Mouse (Mus musculus): ENCODE measurements around the gene Vmn1r221.
"Not testable (repeated sequence)": the region's sequence is repeated elsewhere in the genome, so short reads cannot be mapped to it uniquely, and the experiment has no call there.

The Vmn1r221 gene

DNA sequence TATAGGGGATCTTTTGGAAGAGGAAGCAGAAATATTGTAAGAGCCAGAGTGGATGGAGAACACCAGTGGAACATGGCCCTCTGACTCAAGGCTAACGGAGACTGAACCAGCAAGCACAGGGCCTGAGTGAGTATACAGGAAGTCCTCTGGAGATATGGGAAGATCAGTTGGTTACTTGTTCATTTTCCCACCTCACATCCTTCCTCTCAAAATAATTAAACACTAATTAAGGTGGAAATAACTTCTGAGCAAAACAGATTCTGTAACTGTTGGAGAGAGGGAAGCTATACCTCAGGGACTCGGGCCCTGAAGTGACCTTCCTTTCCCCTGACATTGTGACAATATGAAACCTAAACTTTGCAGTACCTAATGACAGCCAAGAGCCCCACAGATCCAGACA is at the start of gene Vmn1r221:
Gene Vmn1r221, plus strand, starts transcription at position 301 of the 400 bp plus-strand sequence.
- DNase-seq: not testable (repeated sequence)

DNA sequence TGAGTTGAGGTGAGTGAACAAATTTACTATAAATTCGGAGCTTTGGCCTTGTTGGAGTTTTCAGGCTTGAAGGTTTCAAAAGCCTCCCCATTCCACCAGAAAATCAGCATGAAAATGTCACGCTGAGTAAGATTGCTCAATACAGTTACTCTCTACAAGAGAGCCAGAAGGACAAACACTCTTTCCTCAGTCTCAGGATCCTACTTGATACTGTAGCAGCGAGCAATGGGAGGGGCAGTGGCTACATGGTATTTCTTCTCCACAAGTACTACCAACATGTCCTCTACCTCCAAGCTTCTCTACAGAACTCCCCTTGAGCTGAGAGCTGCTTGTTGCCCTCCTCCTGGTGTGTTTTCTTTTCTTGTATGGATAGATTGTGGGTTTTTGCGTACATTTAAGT is 47.5 kb upstream of the Vmn1r221 start:
- DNase-seq: not testable (repeated sequence)

DNA sequence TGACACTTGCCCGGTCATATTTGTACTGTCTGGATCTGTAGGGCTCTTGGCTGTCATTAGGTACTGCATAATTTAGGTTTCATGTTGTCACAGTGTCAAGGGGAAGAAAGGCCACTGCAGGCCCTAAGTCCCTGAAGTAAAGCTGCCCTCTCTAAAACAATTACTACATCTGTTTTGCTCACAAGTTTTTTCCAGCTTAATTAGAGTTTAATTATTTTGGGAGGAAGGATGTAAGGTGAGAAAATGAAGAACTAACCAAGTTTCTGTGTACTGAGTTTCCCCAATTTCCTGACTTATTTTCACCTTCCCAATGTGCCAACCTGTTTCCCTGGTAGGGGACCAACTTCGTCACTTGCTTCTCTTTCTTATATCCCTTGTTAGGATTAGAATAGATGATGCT is 26.1 kb upstream of the Vmn1r221 start, which contains the start of gene Vmn1r220:
Gene Vmn1r220, minus strand, starts transcription at position 101 of the 400 bp plus-strand sequence.
- DNase-seq: no peak

DNA sequence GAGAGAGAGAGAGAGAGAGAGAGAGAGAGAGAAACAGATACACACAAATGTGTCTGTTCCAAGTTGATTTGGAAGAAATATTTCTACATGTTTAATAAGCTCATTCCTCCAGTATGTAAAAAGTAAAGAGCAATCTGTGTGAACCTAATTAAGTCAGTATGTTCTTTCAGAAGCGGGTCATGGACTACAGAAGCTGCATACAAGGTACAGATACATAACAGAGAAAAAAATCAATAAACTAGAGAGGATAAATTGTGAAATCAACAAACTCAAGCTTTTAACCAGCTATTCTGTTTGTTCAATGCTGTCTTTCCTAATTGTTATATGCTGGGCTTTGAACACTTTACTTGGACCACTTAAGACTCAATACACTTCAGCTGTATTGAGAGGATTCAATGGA is 10.0 kb upstream of the Vmn1r221 start:
- DNase-seq: not testable (repeated sequence)

DNA sequence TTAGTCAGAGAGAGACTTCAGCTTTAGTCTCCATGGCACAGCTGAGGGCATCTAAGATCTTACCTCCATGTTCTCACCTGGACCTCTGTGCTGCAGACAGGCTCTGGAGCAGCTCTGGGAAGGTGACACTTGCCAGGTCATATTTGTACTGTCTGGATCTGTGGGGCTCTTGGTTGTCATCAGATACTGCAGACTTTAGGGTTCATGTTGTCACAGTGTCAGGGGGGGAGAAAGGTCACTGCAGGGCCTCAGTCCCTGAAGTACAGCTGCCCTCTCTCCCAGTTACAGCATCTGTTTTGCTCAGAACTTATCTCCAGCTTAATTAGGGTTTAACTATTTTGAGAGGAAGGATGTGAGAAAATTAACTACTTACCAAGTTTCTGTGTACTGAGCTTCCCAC is 21.9 kb downstream of the Vmn1r221 start, which contains the start of gene Vmn1r222:
Gene Vmn1r222, minus strand, starts transcription at position 101 of the 400 bp plus-strand sequence.
- not testable (repeated sequence) for DNase-seq

DNA sequence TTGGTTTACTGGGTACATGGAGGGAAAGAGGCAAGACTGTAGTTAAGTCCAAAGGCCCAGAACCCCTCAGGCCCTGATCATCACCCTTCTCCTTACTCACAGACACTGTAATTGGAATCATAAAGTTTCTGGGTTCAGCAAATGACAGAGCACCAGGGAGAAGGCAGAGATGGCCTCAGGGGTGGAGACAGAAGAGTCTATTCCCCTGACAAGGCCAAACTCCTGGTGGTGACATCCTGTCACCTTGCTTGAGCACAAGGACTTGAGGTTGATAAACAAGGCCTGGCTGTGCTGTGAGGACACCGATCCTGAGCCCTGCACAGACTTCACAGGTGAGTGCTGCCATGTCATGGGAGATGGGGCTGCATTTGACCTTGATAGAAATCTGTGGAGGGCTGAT is 32.9 kb downstream of the Vmn1r221 start, which contains the start of gene Vmn1r223:
Gene Vmn1r223, plus strand, starts transcription at position 301 of the 400 bp plus-strand sequence.
- DNase-seq: not testable (repeated sequence)

DNA sequence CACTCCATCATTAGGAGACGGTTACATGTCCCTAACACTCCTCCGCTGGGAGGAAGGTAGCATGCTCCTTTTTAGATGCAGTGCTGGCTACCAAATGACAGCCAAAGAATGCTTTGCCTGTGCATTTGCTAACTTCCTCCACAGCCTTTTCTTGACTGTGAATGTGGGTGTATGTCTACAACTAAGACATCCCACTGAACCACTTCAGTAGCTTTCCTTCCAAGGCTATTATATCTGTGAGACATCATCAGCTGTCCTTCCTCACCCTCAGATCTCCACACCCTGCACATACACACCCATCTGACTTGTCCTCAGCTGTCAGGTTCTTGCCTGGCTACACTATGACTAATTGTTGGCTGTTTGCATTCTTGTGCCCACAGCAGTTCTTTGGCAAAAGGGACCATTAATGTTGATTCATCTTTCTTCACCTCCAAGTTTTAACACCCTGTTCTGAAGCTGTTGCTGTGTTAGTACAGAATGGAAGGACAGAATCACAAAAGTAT is 44.7 kb downstream of the Vmn1r221 start:
- DNase-seq: no peak

DNA sequence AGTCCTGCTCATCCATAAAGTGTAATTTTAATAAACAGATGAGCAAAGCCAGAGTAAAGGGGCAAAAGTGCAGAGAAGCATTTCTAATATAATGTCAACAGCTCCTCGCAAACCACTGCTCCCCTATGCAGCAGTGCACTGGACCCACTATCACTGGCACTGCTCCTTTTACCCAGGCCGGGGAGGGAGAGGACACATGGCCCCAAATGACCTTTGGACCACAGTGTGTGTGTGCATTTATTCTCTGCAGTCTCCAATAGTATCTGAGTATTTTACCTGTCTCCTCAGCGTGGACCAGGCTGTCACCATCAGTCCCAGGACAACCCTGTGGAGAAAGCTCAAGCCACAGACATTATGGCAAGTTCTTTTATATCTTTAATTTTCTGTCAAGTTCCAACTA is 54.7 kb downstream of the Vmn1r221 start:
- not testable (repeated sequence) for DNase-seq

DNA sequence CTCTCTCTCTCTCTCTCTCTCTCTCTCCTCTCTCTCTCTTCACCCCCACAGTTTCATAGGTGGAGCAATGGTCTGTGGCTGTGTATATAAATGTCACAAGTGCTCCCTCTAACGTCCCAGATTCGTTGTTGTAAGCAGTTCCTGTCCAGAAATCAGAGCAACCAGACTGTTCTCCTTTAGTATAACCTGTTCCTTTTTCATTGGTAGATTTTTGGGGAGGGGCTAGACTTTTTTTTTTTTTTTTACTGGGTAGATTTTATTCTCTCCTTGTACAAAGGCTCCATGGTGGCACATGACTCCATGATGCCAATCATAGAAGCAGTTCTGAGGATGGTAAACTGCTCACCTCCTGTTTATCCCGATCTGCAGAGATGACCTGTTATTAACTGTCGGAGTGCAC is 55.2 kb downstream of the Vmn1r221 start:
- DNase-seq: peak; percentile 40

DNA sequence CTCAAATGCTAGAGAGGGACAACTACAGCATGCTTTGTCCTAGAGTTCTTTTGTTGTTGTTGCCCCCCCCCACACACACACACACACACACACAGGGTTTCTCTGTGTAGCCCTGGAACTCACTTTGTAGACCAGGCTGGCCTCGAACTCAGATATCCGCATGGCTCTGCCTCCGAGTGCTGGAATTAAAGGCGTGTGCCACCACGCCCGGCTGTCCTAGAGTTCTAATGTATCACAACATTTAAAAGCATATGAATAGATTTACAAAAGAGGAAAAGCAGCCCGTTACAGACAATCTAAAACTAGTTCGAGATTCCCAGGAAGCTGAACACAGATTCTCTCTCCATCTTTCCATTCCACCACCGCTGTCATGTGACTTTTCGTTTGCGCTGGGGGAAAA is 55.8 kb downstream of the Vmn1r221 start:
- peak; percentile 4 for DNase-seq

DNA sequence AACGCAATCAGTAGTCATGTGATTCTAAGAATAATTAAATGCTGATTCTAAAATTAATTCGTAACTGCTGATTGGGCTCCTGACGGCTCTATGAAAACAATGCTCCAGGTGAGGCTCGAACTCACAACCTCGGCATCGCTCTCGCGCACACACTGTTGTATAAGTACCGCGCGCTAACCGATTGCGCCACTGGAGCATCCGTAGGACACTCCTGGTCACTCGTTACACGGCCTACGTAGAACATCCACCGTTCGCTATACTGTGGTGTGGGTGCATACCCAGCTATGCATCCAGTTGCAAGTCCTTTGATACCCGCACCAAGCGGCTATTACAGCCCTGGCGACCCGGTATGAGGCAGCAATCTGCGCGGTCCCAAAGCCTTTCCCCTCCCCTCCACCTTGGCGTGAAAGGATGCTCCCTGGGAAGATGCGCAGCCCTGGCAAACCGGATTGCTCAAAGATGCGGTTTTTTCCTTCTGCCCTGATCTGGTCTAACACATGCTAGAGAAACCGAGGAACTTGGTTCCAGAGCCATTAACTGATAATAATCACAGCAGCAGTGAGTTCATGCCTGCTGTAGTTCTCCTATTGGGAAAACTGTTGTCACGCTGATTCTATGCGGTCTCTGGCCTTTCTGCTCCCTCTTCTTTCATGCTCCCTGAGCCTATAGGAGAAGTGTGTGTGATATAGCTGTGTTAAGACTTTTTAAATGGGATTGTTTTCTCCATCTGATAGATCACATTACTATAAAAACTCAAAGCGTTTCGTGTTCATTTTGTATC is 56.6 kb downstream of the Vmn1r221 start:
- peak; percentile 33 for DNase-seq

All from layer of hippocampus, adult 9-11 months (tissue).